Mouse (Mus musculus) B cell, adult 2 months (primary cell): ENCODE measurements around the gene Samd4.

Source experiments
- DNase-seq, 2 experiments: peaks; one replicate each; pipeline ENCODE4 v3.0.0; 2022

The Samd4 gene

GRCm38 (mm10) chr14:46882431-46883067, at the start of gene Samd4:
Samd4 (plus strand) TSS chr14:46882854.
- DNase-seq: peak; percentile 53 to 59

DNA sequence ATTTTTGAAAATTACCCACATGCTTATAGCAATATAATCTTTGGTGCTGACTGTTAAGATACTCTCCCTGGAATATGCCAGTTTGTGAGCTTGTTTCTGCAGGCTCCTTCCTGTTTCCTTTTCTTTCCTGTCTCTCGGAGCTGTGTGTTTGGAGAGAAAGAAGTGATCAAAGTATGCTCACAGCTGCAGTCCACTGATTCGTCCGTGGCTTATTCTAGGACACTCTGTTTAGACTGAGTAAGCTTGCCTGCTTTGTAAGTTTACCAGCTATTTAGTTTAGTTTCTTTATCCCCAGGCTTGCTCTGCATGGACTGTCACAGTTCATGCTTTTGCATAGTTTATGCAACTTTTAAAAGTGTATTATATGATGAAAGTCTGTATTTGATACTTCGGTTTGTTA, 43.3 kb upstream of the Samd4 start:
- DNase-seq: no peak

GRCm38 (mm10) chr14:46845706-46846105, 36.9 kb upstream of the Samd4 start:
- DNase-seq: no peak

GRCm38 (mm10) chr14:46848063-46848590, 34.5 kb upstream of the Samd4 start:
- DNase-seq: no peak

GRCm38 (mm10) chr14:46848736-46849135, 33.9 kb upstream of the Samd4 start:
- DNase-seq: no peak

GRCm38 (mm10) chr14:46849769-46850168, 32.9 kb upstream of the Samd4 start:
- no peak for DNase-seq

- DNase-seq: no peak
These were observed 29.0 kb upstream of the Samd4 start for GRCm38 (mm10) chr14:46853677-46854076.

DNA sequence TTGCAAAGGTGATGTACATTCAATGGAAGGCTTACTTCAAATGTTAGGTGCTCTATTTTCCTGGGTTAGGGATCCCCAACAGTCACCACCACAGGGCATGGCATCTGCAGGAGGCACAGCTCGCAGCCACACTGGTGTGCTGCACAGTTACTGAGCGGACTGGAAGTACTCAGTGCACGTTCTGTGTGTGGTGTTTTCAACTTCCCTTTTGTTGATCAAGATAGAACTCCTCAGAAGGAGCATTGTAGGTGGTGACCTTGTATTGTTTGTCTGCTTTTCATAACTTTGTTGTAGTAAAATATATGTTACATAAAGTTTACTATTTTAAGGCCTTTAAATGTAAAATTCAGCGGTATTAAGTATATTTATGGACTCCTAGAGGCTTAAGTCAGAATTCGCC, 19.7 kb upstream of the Samd4 start:
- no peak for DNase-seq

GRCm38 (mm10) chr14:46880935-46881334, 1.7 kb upstream of the Samd4 start:
- peak; percentile 65 to 69 for DNase-seq

DNA sequence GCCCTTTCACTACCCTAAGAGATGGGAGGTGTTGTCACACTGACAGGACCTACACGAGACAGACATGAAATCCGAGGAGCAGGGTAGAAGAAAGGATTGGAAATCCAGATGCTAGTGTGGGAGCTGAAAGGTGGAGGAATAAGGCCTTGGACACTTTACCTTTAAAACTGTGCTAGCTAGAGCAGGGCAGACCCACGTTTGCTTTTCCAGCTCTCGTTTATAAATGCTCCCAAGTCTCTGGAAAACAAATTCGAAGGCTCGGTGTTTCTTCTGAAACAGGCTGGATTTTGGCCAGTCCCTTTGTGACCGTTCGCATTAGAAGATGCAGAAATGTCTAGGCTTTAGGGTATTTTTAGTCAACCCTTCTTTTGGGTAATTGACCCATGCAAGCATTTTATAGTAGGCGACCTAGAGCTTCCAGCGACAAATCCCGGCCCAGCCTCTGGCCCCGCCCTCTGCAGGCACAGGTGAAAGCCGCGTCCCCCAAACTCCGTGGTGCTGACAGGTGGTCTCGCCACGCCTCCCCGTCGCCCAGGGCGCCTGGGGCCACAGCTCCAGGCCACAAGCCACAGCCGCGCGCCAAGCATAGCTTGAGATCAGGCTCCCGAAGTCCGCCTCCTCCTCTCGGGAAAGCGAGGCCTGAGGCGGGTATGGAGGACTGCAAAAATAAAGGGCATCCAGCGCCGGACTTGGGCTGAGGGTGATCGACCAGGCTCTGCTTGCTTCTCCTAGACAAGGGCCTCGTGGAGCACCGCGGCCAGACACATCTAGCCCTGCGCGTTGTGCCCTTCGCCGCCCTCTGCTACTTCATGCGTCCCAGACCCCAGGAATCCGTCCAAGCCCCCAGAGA, 848 bp upstream of the Samd4 start:
- DNase-seq: peak; percentile 10 to 25

- peak; percentile 18 to 38 for DNase-seq
These were observed 615 bp downstream of the Samd4 start for GRCm38 (mm10) chr14:46883068-46883870.

DNA sequence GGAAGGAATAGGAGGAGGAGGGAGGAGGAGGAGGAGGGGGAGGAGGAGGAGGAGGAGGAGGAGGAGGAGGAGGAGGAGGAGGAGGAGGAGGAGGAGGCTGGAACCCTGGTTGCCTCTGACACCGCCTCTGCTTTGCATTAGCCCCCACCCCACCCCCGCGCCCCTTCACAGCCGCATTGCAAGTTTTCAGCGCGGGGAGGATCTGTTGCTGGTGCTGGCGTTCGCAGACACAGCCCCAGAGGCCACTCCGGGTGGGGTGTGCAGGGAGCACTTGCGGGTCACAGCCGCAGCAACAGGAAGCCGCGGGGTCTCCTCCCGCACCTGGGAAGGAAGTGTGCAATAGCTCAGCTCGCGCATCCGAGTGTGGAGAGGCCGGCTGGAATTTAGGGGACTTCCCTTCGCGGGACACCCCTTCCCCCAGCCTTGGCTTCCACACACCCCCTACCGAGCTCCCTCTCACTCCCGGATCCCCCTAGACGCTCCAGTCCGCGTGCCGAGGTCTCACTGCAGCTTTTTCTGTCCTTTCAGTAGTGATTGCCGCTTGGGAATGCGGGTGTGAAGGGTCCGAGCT, 1.3 kb downstream of the Samd4 start:
- DNase-seq: peak; percentile 45

- DNase-seq: peak; percentile 39 to 48
These were observed 2.2 kb downstream of the Samd4 start for GRCm38 (mm10) chr14:46884701-46885428.

- DNase-seq: peak in 1 of 2 experiments; percentile 8
These were observed 2.7 kb downstream of the Samd4 start for GRCm38 (mm10) chr14:46885429-46885755.

- peak; percentile 1 for DNase-seq
These were observed 3.2 kb downstream of the Samd4 start for GRCm38 (mm10) chr14:46885891-46886301.

GRCm38 (mm10) chr14:46889096-46889495, 6.4 kb downstream of the Samd4 start:
- no peak for DNase-seq

DNA sequence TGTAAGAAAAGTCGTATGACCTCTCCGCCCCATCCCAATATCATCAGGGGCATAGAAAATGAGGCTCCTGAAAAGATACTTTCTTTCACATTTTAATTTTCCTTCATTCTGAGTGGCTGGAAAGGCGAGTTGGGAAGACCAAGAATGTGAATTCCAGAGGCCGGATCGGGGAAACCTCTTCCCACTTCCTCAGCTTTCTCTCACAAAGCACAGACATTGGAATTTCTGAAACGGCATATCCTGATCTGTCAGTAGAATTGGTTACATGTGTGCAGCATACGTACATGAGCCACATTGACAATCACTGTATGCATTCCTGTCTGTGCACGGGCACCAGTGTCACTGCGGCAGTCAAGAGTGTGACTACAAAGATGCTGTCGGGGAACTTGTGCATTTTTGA, 11.3 kb downstream of the Samd4 start:
- DNase-seq: no peak

DNA sequence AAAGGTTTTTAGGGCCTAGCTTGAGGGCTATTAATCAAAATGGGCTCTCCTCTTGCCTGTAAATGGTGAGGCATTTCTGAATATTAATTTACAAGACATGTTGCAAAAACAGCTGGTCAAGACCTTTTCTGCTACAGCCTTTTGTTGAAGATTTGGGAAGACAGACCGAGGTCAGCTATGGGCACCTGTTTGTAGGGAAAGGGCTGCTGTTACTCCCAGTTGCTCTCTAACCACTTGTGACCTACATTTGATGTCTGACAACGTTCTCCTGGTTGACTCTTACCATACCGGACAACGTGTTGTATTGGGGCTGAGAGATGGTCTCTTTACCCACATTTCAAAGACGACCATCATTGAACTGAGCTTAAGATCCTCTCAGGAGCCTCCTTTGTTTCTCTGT, 15.3 kb downstream of the Samd4 start:
- DNase-seq: no peak

- no peak for DNase-seq
These were observed 16.0 kb downstream of the Samd4 start for GRCm38 (mm10) chr14:46898626-46899025.

DNA sequence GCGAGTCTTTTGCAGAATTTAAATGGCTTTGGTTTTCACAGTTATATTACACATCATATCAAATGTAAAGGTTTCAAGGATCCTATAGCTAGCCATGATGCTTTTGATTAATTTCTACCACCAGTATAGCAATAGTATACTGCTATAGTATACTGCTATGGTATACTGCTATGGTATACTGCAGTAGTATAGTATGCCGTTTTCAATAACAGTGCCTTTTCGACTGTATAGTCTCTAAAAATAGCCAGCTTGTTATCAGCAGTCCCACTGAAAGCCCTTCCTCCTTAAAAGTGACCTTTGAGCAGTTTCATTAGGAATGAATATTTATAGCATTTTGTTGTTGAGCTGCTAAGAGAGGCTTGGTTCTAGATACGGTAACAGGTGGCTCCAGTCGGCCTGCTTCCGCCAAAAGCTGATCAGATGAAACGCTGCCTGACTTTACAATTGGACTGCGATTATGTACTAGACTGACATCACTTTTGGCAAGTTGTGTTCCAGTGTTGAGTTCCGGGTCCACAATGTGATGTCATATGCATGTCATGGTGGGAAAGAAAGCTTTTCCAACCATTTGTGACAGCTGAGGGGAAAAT, 19.9 kb downstream of the Samd4 start:
- no peak for DNase-seq

DNA sequence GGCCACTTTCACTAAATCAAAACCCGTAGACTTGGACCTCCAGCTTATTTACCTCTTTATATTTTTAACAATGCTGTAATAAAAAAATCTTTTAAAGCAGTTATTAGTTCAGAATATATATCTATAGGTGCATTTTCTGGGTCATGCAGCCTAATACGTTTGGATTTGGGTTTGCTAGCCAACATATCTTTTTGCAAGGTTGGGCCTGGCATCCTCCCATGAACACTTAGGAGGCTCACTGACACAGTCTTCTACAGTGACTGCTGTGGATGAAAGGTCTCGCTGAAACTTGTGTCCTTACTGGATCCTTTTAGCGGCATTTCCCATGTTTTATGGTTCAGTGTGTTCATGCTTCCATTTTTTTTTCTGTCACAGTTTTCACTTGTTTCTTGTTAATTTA, 21.6 kb downstream of the Samd4 start:
- no peak for DNase-seq

DNA sequence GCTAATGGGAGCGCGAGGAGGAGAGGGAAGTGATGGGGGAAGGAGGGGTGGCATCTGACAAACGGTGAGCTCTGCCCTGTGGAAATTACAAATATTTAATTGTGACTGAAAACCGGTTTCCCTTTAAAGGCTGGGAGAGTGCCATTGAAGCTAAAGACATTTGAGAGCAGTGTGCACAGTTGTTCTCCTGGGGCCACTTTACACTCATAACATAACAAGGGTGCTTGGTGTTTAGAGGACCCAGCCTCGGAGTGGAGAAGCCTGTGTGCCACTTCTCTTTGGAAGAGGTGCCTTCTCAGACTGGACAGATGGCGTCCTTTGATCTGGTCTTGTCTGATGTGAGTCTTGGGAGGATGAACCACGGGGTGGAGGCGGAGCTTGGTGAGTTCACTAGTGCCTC, 26.2 kb downstream of the Samd4 start:
- DNase-seq: no peak
